Mouse (Mus musculus) hindbrain, embryonic 11.5 days (tissue): ENCODE results near the gene Polr2i. TPM values are rescaled to one million over a fixed set of nuclear protein-coding genes. Genes with fewer than 3 reads are reported as not detected.
"Not testable (repeated sequence)": the region's sequence is repeated elsewhere in the genome, so short reads cannot be mapped to it uniquely, and the experiment has no call there.

ENCODE experiments used
- ATAC-seq: fragments of 200-750 bp; cut with Nextera tagmentation; 2 replicates; pipeline ENCODE4 v1.8.0; 2017; ENCODE audit warnings: mild to moderate bottlenecking, moderate TSS enrichment, moderate library complexity; ENCODE audit not compliant: low FRiP score
- DNase-seq: peaks from one replicate; pipeline ENCODE4 v3.0.0-alpha.2; 2015; ENCODE audit warnings: low spot score
- H3K27ac ChIP-seq: fragments of 300-500 bp; sonication (generic); 2 replicates; pipeline ENCODE4 v1.5.1; 2014; ENCODE audit warnings: mild to moderate bottlenecking, low read depth, low read length
- H3K27me3 ChIP-seq: fragments of 300-500 bp; sonication (generic); 2 replicates; pipeline ENCODE4 v1.6.1; 2014; ENCODE audit warnings: mild to moderate bottlenecking, low read length, moderate library complexity, mixed read lengths; ENCODE audit not compliant: control insufficient read depth, insufficient read depth
- H3K36me3 ChIP-seq: fragments of 300-500 bp; sonication (generic); 2 replicates; pipeline ENCODE4 v1.6.1; 2014; ENCODE audit warnings: mild to moderate bottlenecking, low read length, moderate library complexity, mixed read lengths; ENCODE audit not compliant: control insufficient read depth, insufficient read depth
- H3K4me1 ChIP-seq: fragments of 300-500 bp; sonication (generic); replicated peaks from 2 replicates; pipeline ENCODE4 v1.6.1; 2014; ENCODE audit warnings: low read length, mixed read lengths; ENCODE audit not compliant: control insufficient read depth, insufficient read depth
- H3K4me2 ChIP-seq: fragments of 300-500 bp; sonication (generic); replicated peaks from 2 replicates; pipeline ENCODE4 v1.6.1; 2014; ENCODE audit warnings: mild to moderate bottlenecking, low read depth, low read length
- H3K4me3 ChIP-seq: fragments of 300-500 bp; sonication (generic); 2 replicates; pipeline ENCODE4 v1.5.1; 2014; ENCODE audit warnings: low read depth, low read length
- H3K9ac ChIP-seq: fragments of 300-500 bp; sonication (generic); 2 replicates; pipeline ENCODE4 v1.6.1; 2014; ENCODE audit warnings: low read depth, low read length
- H3K9me3 ChIP-seq: fragments of 300-500 bp; sonication (generic); 2 replicates; pipeline ENCODE4 v1.6.1; 2016; ENCODE audit warnings: low read length; ENCODE audit not compliant: control insufficient read depth
- WGBS: fragments of 180-500 bp; shearing (Covaris S2); extraction: QIAGEN DNeasy Blood & Tissue Kit; methylation state at CpG from one replicate; pipeline ENCODE4 v1.1.7; 2014; 5-methylcytosine and 5-hydroxymethylcytosine counted together
- polyA plus RNA-seq: library from polyadenylated mRNA; unstranded; fragments of >200 nt; fragmentation: Nextera tagmentation; extraction: Ambion mirVana; gene quantifications from 2 replicates; pipeline ENCODE4 v1.2.1, GENCODE M21; 2014

Gene Polr2i
- polyA plus RNA-seq, 1 experiment from 2014 or later, result 176 TPM

DNA sequence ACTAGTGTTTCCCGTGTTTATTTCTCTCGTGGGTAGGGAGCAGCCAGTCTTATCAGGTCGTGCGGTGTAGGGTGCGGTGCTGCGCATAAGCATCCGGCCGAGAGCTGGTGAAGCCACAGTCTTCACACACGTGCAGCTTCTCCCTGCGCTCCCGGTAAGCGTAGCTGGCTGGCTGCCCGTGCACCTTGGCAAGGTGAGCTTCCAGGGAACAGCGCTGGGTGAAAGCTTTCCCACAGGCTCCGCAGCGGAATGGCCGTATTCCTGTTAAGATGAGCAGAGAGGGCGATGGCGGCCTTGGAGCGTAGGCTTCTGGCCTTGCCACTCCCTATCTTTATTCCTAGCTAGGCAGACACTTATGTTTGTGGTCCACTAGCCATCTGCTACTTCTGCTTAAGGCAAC lies 1.6 kb downstream of the Polr2i start:
- Histone ChIP-seq H3K9me3 (no peaks in the 10 kb centered on the region), H3K4me2 (no peak overlapping the region; the same call in 1 of the 2 replicates), H3K36me3 (no peaks in the 10 kb centered on the region), H3K27ac (no peak overlapping the region), H3K27me3 (no peaks in the 10 kb centered on the region), H3K4me1 (peaks cover 5% of the 10 kb centered on the region), H3K4me3 (no peak overlapping the region), H3K9ac (no peak overlapping the region)
- 90% methylated on average over 20 of the region's 20 CpGs for WGBS
- DNase-seq, result no peak
- ATAC-seq, result no peak

DNA sequence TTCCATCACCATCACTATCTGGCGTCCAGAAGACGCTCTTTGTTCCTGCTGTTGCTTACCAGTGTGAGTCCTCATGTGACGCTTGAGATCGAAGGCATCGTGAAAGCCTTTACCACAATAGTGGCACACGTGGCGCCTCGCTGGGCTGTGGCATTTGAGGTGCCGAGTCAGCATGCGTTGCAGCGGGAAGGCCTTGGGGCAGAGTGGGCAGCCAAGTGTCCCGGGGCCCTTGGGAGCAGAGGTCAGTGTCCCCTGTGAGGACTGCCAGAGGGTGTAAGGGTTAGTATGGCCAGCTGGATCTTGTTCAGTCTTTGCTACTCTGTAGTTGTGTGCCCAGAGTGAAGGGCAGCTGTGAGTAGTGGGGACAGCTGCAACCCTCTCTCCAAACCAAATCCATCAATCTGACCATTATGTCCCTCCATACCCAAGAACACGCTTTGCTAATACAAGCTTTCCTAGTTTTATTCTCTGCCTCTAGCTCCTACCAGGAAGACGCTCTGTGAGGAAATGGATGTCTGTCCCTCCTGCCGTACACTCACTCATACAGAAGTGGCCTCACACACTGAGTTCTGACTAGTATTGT lies 2.6 kb downstream of the Polr2i start:
- Histone ChIP-seq H3K4me1 (peaks cover 5% of the 10 kb centered on the region), H3K27me3 (no peaks in the 10 kb centered on the region), H3K4me2 (no peak overlapping the region), H3K9ac (no peak overlapping the region), H3K9me3 (no peaks in the 10 kb centered on the region), H3K27ac (no peak overlapping the region), H3K36me3 (no peaks in the 10 kb centered on the region), H3K4me3 (no peak overlapping the region)
- no peak for DNase-seq
- no peak for ATAC-seq
- 96% methylated on average over 15 of the region's 15 CpGs for WGBS

DNA sequence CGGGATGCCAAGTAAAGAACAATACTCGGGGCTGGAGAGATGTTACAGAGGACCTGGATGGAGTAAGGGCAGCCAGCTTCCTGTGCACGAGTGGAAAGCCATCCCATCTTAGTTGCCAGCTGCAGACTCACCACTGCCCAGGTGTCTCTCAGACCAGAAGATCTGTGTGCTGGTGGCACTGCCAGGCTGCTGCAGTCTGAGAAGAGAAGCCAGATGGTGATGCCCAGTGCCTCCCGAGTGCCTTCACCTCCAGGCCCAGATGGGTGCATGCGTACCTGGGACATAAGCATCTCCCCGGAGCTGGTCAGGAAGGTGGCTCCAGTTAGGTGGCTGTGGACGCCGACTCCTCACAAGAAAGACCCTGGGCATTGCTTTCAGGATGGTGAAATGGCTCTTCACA lies 3.3 kb downstream of the Polr2i start:
- H3K4me3 ChIP-seq, result no peak overlapping the region
- DNase-seq (no peak), ATAC-seq (no peak)

DNA sequence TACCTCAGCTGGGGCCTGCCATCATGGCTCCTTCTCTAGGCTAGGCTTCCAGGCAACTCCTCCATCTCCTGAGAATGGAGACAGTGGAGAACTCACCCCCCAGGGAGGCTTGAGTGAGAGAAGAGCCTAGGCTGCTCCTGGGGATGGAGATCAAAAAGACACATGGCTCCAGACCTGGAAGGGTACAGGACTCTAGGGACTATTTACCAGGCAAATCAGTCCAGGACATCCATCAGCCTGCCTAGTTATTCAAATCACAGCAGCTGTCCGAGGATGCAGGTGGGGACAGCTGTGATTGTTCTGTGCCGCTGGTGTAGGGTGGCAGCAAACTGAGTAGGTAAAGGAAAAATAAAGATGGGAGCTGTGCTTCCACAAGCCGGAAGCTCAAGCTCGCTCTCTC lies 3.9 kb downstream of the Polr2i start, which contains the start of gene Ovol3:
Gene Ovol3, minus strand, starts transcription at position 101 of the 400 bp plus-strand sequence.
- Histone ChIP-seq H3K27ac (no peak within 1 kb of the TSS), H3K27me3 (no peaks in the 10 kb centered on the region), H3K9me3 (no peaks in the 10 kb centered on the region), H3K4me2 (no peak within 1 kb of the TSS), H3K36me3 (peaks cover 3% of the 10 kb centered on the region; the same call in 1 of the 2 replicates), H3K4me3 (no peak within 1 kb of the TSS), H3K9ac (no peak within 1 kb of the TSS), H3K4me1 (peaks cover 5% of the 10 kb centered on the region)
- DNase-seq (no peak), ATAC-seq (no peak)
- WGBS, result 85% methylated on average over 4 of the region's 4 CpGs

More for the DNA sequence above, 3.3 kb downstream of the Polr2i start:
- Histone ChIP-seq H3K36me3 (no peaks in the 10 kb centered on the region), H3K9ac (no peak overlapping the region), H3K9me3 (no peaks in the 10 kb centered on the region), H3K4me2 (no peak overlapping the region), H3K4me1 (peaks cover 5% of the 10 kb centered on the region), H3K27me3 (no peaks in the 10 kb centered on the region), H3K27ac (no peak overlapping the region)
- WGBS, result 93% methylated on average over 8 of the region's 8 CpGs

DNA sequence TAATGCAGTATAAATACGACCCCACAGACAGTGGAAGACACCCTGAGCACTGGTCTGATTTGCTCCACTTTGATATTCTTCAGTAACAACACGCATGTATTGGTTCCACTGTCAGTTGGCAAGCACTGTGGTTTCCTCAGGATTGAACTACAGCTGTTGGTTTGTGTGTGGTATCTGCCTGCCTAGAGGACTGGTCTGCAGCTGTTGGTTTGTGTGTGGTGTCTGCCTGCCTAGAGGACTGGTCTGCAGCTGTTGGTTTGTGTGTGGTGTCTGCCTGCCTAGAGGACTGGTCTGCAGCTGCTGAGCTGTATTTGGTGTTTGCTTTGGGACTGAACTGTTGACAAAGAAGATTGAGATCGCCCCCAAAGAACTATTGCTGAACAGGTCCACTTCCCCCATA lies 5.6 kb downstream of the Polr2i start:
- 89% methylated on average over 3 of the region's 3 CpGs for WGBS
- not testable (repeated sequence) for H3K36me3 ChIP-seq, H3K4me2 ChIP-seq, DNase-seq, H3K27me3 ChIP-seq, H3K4me1 ChIP-seq, H3K27ac ChIP-seq, H3K4me3 ChIP-seq, ATAC-seq, H3K9ac ChIP-seq, H3K9me3 ChIP-seq

DNA sequence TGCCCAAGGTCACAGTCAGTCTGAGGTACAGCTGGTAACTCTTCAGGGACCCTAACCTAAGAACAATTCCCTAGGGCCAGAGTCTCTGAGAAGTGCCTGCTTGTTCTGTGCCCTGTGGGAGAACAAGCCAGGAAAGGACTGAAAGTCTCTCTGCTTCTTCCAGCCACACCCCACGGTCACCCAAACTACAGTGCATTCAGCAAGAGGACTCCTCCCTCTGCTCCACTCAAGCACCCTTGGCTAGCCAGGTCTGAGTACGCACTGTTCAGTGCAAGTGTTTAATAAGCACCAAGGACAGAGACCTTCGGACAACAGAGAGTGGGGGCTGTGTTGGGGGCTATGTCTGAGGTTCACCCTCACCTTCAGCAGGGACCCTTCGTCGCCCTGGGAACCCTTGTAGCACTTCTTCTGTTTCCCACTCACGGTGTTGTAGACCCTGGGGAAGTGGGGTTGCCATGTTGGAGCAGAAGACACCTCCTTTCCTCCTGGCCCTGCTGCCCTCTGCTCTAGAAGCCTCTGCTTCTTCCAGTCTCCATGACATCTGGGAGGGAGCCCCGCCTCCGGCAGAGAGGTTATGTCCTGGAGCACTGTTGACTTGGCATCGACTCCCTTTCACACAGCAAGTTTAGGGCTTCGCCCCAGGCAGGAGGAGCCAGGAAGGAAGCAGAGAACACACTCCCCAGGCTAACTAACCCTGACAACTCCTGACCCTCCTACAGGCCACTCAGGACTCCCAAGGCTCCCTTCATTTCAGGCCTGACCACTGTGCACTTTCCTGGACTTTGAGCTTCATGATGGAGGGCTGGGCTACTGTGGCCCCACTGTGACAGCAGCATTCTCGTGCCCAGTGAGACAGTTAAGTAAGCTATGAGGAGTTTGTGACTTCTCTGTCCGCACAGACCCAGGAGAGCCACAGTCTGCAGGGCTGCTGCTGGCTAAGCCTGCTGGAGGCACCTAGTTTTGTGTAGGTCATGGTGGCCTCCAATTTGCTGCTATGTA lies 20.5 kb downstream of the Polr2i start:
- Histone ChIP-seq H3K27ac (no peak overlapping the region), H3K9ac (no peak overlapping the region), H3K4me3 (no peak overlapping the region), H3K4me1 (no peaks in the 10 kb centered on the region), H3K9me3 (no peaks in the 10 kb centered on the region), H3K36me3 (0 out of 2 replicates have a peak, but pooled peaks cover 2% of the 10 kb centered on the region), H3K4me2 (no peak overlapping the region), H3K27me3 (no peaks in the 10 kb centered on the region)
- DNase-seq (no peak), ATAC-seq (no peak)
- 89% methylated on average over 12 of the region's 12 CpGs for WGBS

DNA sequence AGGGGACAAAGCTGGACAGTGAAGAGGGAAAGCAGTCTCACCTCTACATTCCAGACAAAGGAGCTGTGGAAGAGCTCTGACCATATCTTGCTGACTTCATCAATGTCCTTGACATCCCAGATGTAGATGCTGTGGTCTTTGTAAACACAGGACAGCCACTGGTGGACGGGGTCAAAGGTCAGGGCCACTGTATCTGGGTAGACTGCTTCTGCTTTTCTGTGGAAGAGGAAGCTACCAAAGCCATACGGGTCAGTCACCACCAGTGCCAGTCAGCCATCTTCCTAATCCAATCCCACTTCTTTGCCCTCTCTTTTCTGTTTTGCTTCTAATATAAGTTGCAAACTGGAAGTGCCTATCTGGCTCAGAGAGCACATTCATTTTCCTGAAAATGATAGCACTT lies 33.3 kb downstream of the Polr2i start:
- DNase-seq, result no peak
- Histone ChIP-seq H3K4me3 (no peak overlapping the region), H3K9ac (no peak overlapping the region), H3K9me3 (no peaks in the 10 kb centered on the region), H3K27ac (no peak overlapping the region), H3K4me2 (no peak overlapping the region), H3K27me3 (no peaks in the 10 kb centered on the region), H3K4me1 (no peaks in the 10 kb centered on the region), H3K36me3 (0 out of 2 replicates have a peak, but pooled peaks cover 2% of the 10 kb centered on the region)
- no peak for ATAC-seq
- WGBS, result 85% methylated on average over 2 of the region's 2 CpGs

DNA sequence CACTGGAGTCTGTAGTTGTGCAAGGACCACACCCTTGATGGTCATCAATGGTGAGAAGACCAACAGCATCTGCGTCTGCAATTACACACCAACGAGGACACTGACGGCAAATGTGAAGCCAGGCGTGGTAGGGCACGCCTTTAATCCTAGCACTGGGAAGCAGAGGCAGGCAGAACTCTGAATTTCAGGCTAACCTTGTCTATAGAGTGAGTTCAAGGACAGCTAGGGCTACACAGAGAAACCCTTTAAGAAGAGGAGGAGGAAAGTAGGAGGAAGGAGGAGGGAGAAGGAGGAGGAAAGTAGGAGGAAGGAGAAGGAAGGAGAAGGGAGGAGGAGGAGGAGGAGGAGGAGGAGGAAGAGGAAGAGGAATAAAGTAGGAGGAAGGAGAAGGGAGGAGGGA lies 33.8 kb downstream of the Polr2i start:
- Histone ChIP-seq H3K4me1 (no peaks in the 10 kb centered on the region), H3K27me3 (no peaks in the 10 kb centered on the region), H3K9me3 (no peaks in the 10 kb centered on the region), H3K4me2 (no peak overlapping the region), H3K9ac (no peak overlapping the region), H3K27ac (no peak overlapping the region), H3K4me3 (no peak overlapping the region), H3K36me3 (0 out of 2 replicates have a peak, but pooled peaks cover 2% of the 10 kb centered on the region)
- 93% methylated on average over 5 of the region's 5 CpGs for WGBS
- no peak for ATAC-seq
- DNase-seq, result no peak
